In genomic region chr1:156539787-156540560, GRCm38 (mm10) we compare ENCODE assay signal across 9 mouse cellular contexts. TPM values are rescaled to one million over a fixed set of nuclear protein-coding genes. Genes with fewer than 3 reads are reported as not detected.
A peak's percentile ranks its signal among the peaks of the same experiment; 100 is the strongest.
DNase-seq lines count a peak whose midpoint lies in the region; ATAC-seq and TF ChIP-seq lines count a peak whose summit lies in the region.
"Had no signal": no experiment of that assay in that cellular context is flagged by ENCODE, and none has a peak within 500 bp of the region (broad histone marks: within the 10 kb centered on the region; RNA-seq: fewer than 3 reads in every experiment).

No protein-coding gene starts in this region.

- peak; percentile 11 for TF ChIP-seq CTCF in C2C12 (IDR thresholded peaks at IDR 0.05; ENCODE audit: control insufficient read depth, insufficient read depth, insufficient read length)

- H3K9me3 ChIP-seq in kidney, embryonic 15.5 days (replicated peaks): no peaks in the 10 kb centered on the region
- H3K9me3 ChIP-seq: limb, embryonic 13.5 days; stomach, embryonic 15.5 days had no signal

- peak; percentile 30 to 40 for DNase-seq in kidney, adult 8-10 months
- DNase-seq in 416B (ENCODE audit: low read depth): peak; percentile 54
- DNase-seq in retina, embryonic 14.5 days (ENCODE audit: low spot score): peak; percentile 50
- DNase-seq in cerebellum, adult 9-11 months: no peak

- no peaks in the 10 kb centered on the region for H3K79me2 ChIP-seq in C2C12 (ENCODE audit: control insufficient read depth, insufficient read depth)

- H3K79me3 ChIP-seq in C2C12 (ENCODE audit: low read depth): no peaks in the 10 kb centered on the region

- H3K4me2 ChIP-seq in kidney, embryonic 15.5 days: no peak overlapping the region
- H3K4me2 ChIP-seq: limb, embryonic 13.5 days; stomach, embryonic 15.5 days had no signal

- H3ac ChIP-seq in C2C12 (ENCODE audit: control insufficient read depth, insufficient read length, low read depth): no peak overlapping the region

- no peaks in the 10 kb centered on the region for H3K36me3 ChIP-seq in kidney, embryonic 15.5 days
- no peaks in the 10 kb centered on the region for H3K36me3 ChIP-seq in C2C12 (ENCODE audit: control insufficient read depth, insufficient read depth)
- H3K36me3 ChIP-seq: limb, embryonic 13.5 days; stomach, embryonic 15.5 days had no signal

- H3K9ac ChIP-seq in kidney, embryonic 15.5 days: no peak overlapping the region
- H3K9ac ChIP-seq: limb, embryonic 13.5 days; stomach, embryonic 15.5 days had no signal

- H3K4me3 ChIP-seq in kidney, embryonic 15.5 days (replicated peaks): no peak overlapping the region
- no peak overlapping the region for H3K4me3 ChIP-seq in C2C12 (ENCODE audit: insufficient read depth, poor library complexity, severe bottlenecking)
- H3K4me3 ChIP-seq: limb, embryonic 13.5 days; stomach, embryonic 15.5 days had no signal

- H3K27ac ChIP-seq in kidney, embryonic 15.5 days: no peak overlapping the region
- H3K27ac ChIP-seq: limb, embryonic 13.5 days; stomach, embryonic 15.5 days had no signal

- ATAC-seq in kidney, embryonic 15.5 days (replicated peaks; ENCODE audit: low FRiP score): no peak
- ATAC-seq in granulocyte monocyte progenitor cell, adult 5-6 weeks (replicated peaks; ENCODE audit: poor library complexity, severe bottlenecking): peak; percentile 35; the same call in 1 of the 2 replicates

- no peaks in the 10 kb centered on the region for H3K27me3 ChIP-seq in kidney, embryonic 15.5 days
- H3K27me3 ChIP-seq in C2C12 (ENCODE audit: control insufficient read depth, insufficient read depth, insufficient read length): no peaks in the 10 kb centered on the region
- H3K27me3 ChIP-seq: limb, embryonic 13.5 days; stomach, embryonic 15.5 days had no signal

- H3K4me1 ChIP-seq in kidney, embryonic 15.5 days: peaks cover 5% of the 10 kb centered on the region; the same call in 1 of the 2 replicates
- H3K4me1 ChIP-seq: limb, embryonic 13.5 days had no signal

- 36% methylated on average over 4 of the region's 4 CpGs for WGBS in kidney, embryonic 15.5 days

TF ChIP-seq in C2C12, 6 proteins besides CTCF, POLR2A, EP300 and RAD21:
- TF ChIP-seq MYOD1 (IDR thresholded peaks at IDR 0.05; ENCODE audit: control insufficient read depth, insufficient read length, low read depth) (no peak), USF1 (IDR thresholded peaks at IDR 0.05; ENCODE audit: low read depth) (no peak), CEBPB (IDR thresholded peaks at IDR 0.05; ENCODE audit: low read depth) (no peak), MAX (IDR thresholded peaks at IDR 0.05) (no peak), FOSL1 (IDR thresholded peaks at IDR 0.05; ENCODE audit: insufficient read depth, low read length, poor library complexity, severe bottlenecking) (no peak), MYOG (IDR thresholded peaks at IDR 0.05; ENCODE audit: control insufficient read depth, extremely low read depth, insufficient read length) (no peak)

RNA-seq across cellular contexts. Expression of gene Gm10031, which starts 16.2 kb away (rescaled TPM):
- 0.42 and 0.72 TPM in 2 replicates for polyA plus RNA-seq in kidney, embryonic 15.5 days (2015; fragmentation: Nextera tagmentation; extraction: Ambion mirVana)
- 1.5 TPM for polyA plus RNA-seq in C2C12 (2012; fragmentation: generic; extraction: Trizol)
- total RNA-seq in granulocyte monocyte progenitor cell, adult 5-6 weeks (2014; fragmentation: Nextera tagmentation): 1.8 and 5.8 TPM in 2 replicates
- 11.7 and 14.4 TPM in 2 replicates for total RNA-seq in granulocyte monocyte progenitor cell, adult 5-6 weeks (2017)

RNA-seq across cellular contexts. Expression of gene Abl2, which starts 18.6 kb away (rescaled TPM):
- 4.4 and 5.2 TPM in 2 replicates for polyA plus RNA-seq in kidney, embryonic 15.5 days (2015; fragmentation: Nextera tagmentation; extraction: Ambion mirVana)
- polyA plus RNA-seq in C2C12 (2012; fragmentation: generic; extraction: Trizol): 17.1 TPM
- 11.4 and 12.6 TPM in 2 replicates for total RNA-seq in granulocyte monocyte progenitor cell, adult 5-6 weeks (2014; fragmentation: Nextera tagmentation)
- total RNA-seq in granulocyte monocyte progenitor cell, adult 5-6 weeks (2017): 15.6 and 22.6 TPM in 2 replicates
